Mouse (Mus musculus): ENCODE results near the gene 1520401A03Rik. TPM values are rescaled to one million over a fixed set of nuclear protein-coding genes. Genes with fewer than 3 reads are reported as not detected.

1520401A03Rik gene
- polyA plus RNA-seq, 1 experiment, result not detected

- peaks cover 8% of the 10 kb centered on the region for H3K4me1 ChIP-seq (ENCODE audit: control insufficient read depth, insufficient read depth, low read length)
- WGBS, result 14% methylated on average over 14 of the region's 14 CpGs
- no peak for DNase-seq
- no peak for TF ChIP-seq CTCF (IDR thresholded peaks at IDR 0.05; ENCODE audit: insufficient read depth, low read length)
- TF ChIP-seq POLR2A (IDR thresholded peaks at IDR 0.05; ENCODE audit: borderline replicate concordance, extremely low read depth, low read depth, low read length), result no peak
- H3K4me3 ChIP-seq (replicated peaks; ENCODE audit: extremely low read depth, low read depth, low read length), result no peak overlapping the region
Observed at GRCm38 (mm10) chr17:23744651-23745050, 22.1 kb upstream of the 1520401A03Rik start.

- 57% methylated on average over 8 of the region's 8 CpGs for WGBS
Observed at GRCm38 (mm10) chr17:23744076-23744475, 21.5 kb upstream of the 1520401A03Rik start.

GRCm38 (mm10) chr17:23742941-23743340 lies 20.4 kb upstream of the 1520401A03Rik start:
- DNase-seq, result no peak
- Histone ChIP-seq H3K4me1 (ENCODE audit: control insufficient read depth, insufficient read depth, low read length) (peaks cover 14% of the 10 kb centered on the region), H3K4me3 (replicated peaks; ENCODE audit: extremely low read depth, low read depth, low read length) (no peak overlapping the region)
- 62% methylated on average over 12 of the region's 12 CpGs for WGBS
- TF ChIP-seq CTCF (IDR thresholded peaks at IDR 0.05; ENCODE audit: insufficient read depth, low read length), result no peak

More at GRCm38 (mm10) chr17:23744076-23744475, 21.5 kb upstream of the 1520401A03Rik start:
- Histone ChIP-seq H3K4me3 (replicated peaks; ENCODE audit: extremely low read depth, low read depth, low read length) (no peak overlapping the region), H3K4me1 (ENCODE audit: control insufficient read depth, insufficient read depth, low read length) (peaks cover 8% of the 10 kb centered on the region)
- no peak for TF ChIP-seq POLR2A (IDR thresholded peaks at IDR 0.05; ENCODE audit: borderline replicate concordance, extremely low read depth, low read depth, low read length)
- no peak for TF ChIP-seq CTCF (IDR thresholded peaks at IDR 0.05; ENCODE audit: insufficient read depth, low read length)
- DNase-seq, result no peak

GRCm38 (mm10) chr17:23742210-23742793 lies 19.7 kb upstream of the 1520401A03Rik start:
- Histone ChIP-seq H3K4me1 (ENCODE audit: control insufficient read depth, insufficient read depth, low read length) (peaks cover 14% of the 10 kb centered on the region), H3K4me3 (replicated peaks; ENCODE audit: extremely low read depth, low read depth, low read length) (no peak overlapping the region)
- 10% methylated on average over 44 of the region's 44 CpGs for WGBS
- DNase-seq, result peak; percentile 44
- 0 out of 2 replicates have a peak, but pooled peaks have one; percentile 15 for TF ChIP-seq POLR2A (IDR thresholded peaks at IDR 0.05; ENCODE audit: borderline replicate concordance, extremely low read depth, low read depth, low read length)
- no peak for TF ChIP-seq CTCF (IDR thresholded peaks at IDR 0.05; ENCODE audit: insufficient read depth, low read length)

GRCm38 (mm10) chr17:23741359-23742209 lies 19.0 kb upstream of the 1520401A03Rik start:
- no peak for TF ChIP-seq POLR2A (IDR thresholded peaks at IDR 0.05; ENCODE audit: borderline replicate concordance, extremely low read depth, low read depth, low read length)
- TF ChIP-seq CTCF (IDR thresholded peaks at IDR 0.05; ENCODE audit: insufficient read depth, low read length), result no peak
- Histone ChIP-seq H3K4me1 (ENCODE audit: control insufficient read depth, insufficient read depth, low read length) (peaks cover 14% of the 10 kb centered on the region), H3K4me3 (replicated peaks; ENCODE audit: extremely low read depth, low read depth, low read length) (no peak overlapping the region)
- 47% methylated on average over 38 of the region's 38 CpGs for WGBS
- DNase-seq, result no peak

DNA sequence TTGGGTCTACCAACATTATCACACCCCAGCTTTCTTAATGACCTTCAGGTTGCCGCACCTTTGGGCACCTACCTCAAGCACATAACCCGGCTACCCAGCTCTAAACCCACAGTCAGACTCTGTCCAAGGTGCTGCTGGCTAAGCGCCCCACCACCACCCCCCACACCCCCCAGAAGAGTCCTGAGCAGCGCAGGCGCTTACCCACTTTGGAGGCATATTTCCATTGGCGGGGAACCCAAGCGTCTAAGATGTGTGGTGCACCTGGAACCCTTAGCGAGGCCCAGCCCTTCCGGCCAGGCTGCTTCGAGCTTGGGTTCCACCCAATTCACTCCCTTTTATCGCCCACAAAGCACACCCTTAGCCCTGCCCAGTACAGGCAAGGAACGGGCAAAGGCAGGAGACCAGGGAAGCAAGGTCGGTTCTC lies 18.0 kb upstream of the 1520401A03Rik start, which contains the start of gene Paqr4:
Gene Paqr4 (minus strand): TSS at position 270 of the 424 bp plus-strand sequence.
- DNase-seq, result no peak
- Histone ChIP-seq H3K4me1 (ENCODE audit: control insufficient read depth, insufficient read depth, low read length) (peaks cover 14% of the 10 kb centered on the region), H3K4me3 (replicated peaks; ENCODE audit: extremely low read depth, low read depth, low read length) (peak within 1 kb of the TSS; percentile 78)
- WGBS, result 5% methylated on average over 13 of the region's 13 CpGs
- TF ChIP-seq CTCF (IDR thresholded peaks at IDR 0.05; ENCODE audit: insufficient read depth, low read length) (no peak), POLR2A (IDR thresholded peaks at IDR 0.05; ENCODE audit: borderline replicate concordance, extremely low read depth, low read depth, low read length) (no peak)

GRCm38 (mm10) chr17:23740136-23740584 lies 17.6 kb upstream of the 1520401A03Rik start:
- 0% methylated on average over 44 of the region's 46 CpGs for WGBS
- peak overlapping the region; percentile 78 for H3K4me3 ChIP-seq (replicated peaks; ENCODE audit: extremely low read depth, low read depth, low read length)
- DNase-seq, result peak; percentile 87
- H3K4me1 ChIP-seq (ENCODE audit: control insufficient read depth, insufficient read depth, low read length), result peaks cover 14% of the 10 kb centered on the region
- TF ChIP-seq CTCF (IDR thresholded peaks at IDR 0.05; ENCODE audit: insufficient read depth, low read length) (no peak), POLR2A (IDR thresholded peaks at IDR 0.05; ENCODE audit: borderline replicate concordance, extremely low read depth, low read depth, low read length) (peak; percentile 78)

GRCm38 (mm10) chr17:23739202-23740135 lies 16.9 kb upstream of the 1520401A03Rik start:
- DNase-seq, result no peak
- Histone ChIP-seq H3K4me3 (replicated peaks; ENCODE audit: extremely low read depth, low read depth, low read length) (peak overlapping the region; percentile 78), H3K4me1 (ENCODE audit: control insufficient read depth, insufficient read depth, low read length) (peaks cover 14% of the 10 kb centered on the region)
- TF ChIP-seq POLR2A (IDR thresholded peaks at IDR 0.05; ENCODE audit: borderline replicate concordance, extremely low read depth, low read depth, low read length) (no peak), CTCF (IDR thresholded peaks at IDR 0.05; ENCODE audit: insufficient read depth, low read length) (no peak)
- 4% methylated on average over 48 of the region's 48 CpGs for WGBS

- no peak overlapping the region for H3K4me3 ChIP-seq (replicated peaks; ENCODE audit: extremely low read depth, low read depth, low read length)
- TF ChIP-seq CTCF (IDR thresholded peaks at IDR 0.05; ENCODE audit: insufficient read depth, low read length) (no peak), POLR2A (IDR thresholded peaks at IDR 0.05; ENCODE audit: borderline replicate concordance, extremely low read depth, low read depth, low read length) (no peak)
Observed at GRCm38 (mm10) chr17:23738836-23739201, 16.2 kb upstream of the 1520401A03Rik start.

More at GRCm38 (mm10) chr17:23738836-23739201, 16.2 kb upstream of the 1520401A03Rik start:
- H3K4me1 ChIP-seq (ENCODE audit: control insufficient read depth, insufficient read depth, low read length), result peaks cover 14% of the 10 kb centered on the region
- 74% methylated on average over 2 of the region's 2 CpGs for whole genome bisulfite sequencing
- no peak for DNase-seq

All from lung, adult 2 months (tissue).